Mouse (Mus musculus) leukemia stem cell, adult 10-12 weeks (primary cell): ENCODE results near the gene Olfr342. TPM values are rescaled to one million over a fixed set of nuclear protein-coding genes. Genes with fewer than 3 reads are reported as not detected.

Experiments used
- polyA plus RNA-seq: library from polyadenylated mRNA; stranded (reverse); fragments of >175 nt; gene quantifications from 2 replicates; pipeline ENCODE4 v1.2.3, GENCODE M21; 2012; ENCODE audit warnings: low replicate concordance

The Olfr342 gene
- polyA plus RNA-seq = 0.10 TPM in 1 of 2 replicates, not detected in the other

GRCm38 (mm10) chr2:36524698-36525097 lies at the start of gene Olfr342:
Olfr342 (plus strand) TSS chr2:36524998.

GRCm38 (mm10) chr2:36482368-36482767 lies 42.4 kb upstream of the Olfr342 start, which contains the start of gene Olfr341:
Olfr341 (minus strand) TSS chr2:36482468.

GRCm38 (mm10) chr2:36566362-36566761 lies 41.6 kb downstream of the Olfr342 start, which contains the start of gene Olfr344:
Olfr344 (plus strand) TSS chr2:36566662.

Other genes with a start within 250 kb of the Olfr342 start
- gene Olfr338, start 151.5 kb upstream of the Olfr342 start, polyA plus RNA-seq = 0.03 TPM in 1 of 2 replicates, not detected in the other
- gene Olfr339, start 106.1 kb upstream of the Olfr342 start, polyA plus RNA-seq = not detected in 2 replicates
- gene Olfr340, start 72.4 kb upstream of the Olfr342 start, polyA plus RNA-seq = not detected in 2 replicates
- not detected in 2 replicates for gene Olfr341, start 42.5 kb upstream of the Olfr342 start, polyA plus RNA-seq
- gene Olfr344, start 41.7 kb downstream of the Olfr342 start, polyA plus RNA-seq = 0.02 TPM in 1 of 2 replicates, not detected in the other
- gene Olfr345, start 115.0 kb downstream of the Olfr342 start, polyA plus RNA-seq = not detected in 2 replicates
- gene Olfr346, start 160.8 kb downstream of the Olfr342 start, polyA plus RNA-seq = not detected in 2 replicates
- 0.05 TPM in 1 of 2 replicates, not detected in the other for gene Olfr347, start 206.9 kb downstream of the Olfr342 start, polyA plus RNA-seq